Mouse (Mus musculus): Measurements from ENCODE around the gene Vsig2. TPM values are rescaled to one million over a fixed set of nuclear protein-coding genes. Genes with fewer than 3 reads are reported as not detected.
A peak's percentile ranks its signal among the peaks of the same experiment; 100 is the strongest.

The Vsig2 gene
- polyA plus RNA-seq, 1 experiment from 2014 or later, result 1.1 TPM

- H3K36me3 ChIP-seq (ENCODE audit: control insufficient read depth, insufficient read depth, low read length), result no peaks in the 10 kb centered on the region
- no peaks in the 10 kb centered on the region for H3K4me1 ChIP-seq (ENCODE audit: control insufficient read depth, insufficient read depth, low read depth, low read length)
- no peaks in the 10 kb centered on the region for H3K27me3 ChIP-seq (replicated peaks; ENCODE audit: control insufficient read depth, insufficient read depth, low read length)
- no peak overlapping the region for H3K9ac ChIP-seq (ENCODE audit: low read depth, low read length)
- no peak overlapping the region for H3K4me3 ChIP-seq (ENCODE audit: low read length)
- WGBS, result 74% methylated on average over 3 of the region's 3 CpGs
- ATAC-seq, result no peak
- no peak overlapping the region for H3K4me2 ChIP-seq (ENCODE audit: low read length)
- H3K27ac ChIP-seq (ENCODE audit: low read depth, low read length), result no peak overlapping the region
- no peaks in the 10 kb centered on the region for H3K9me3 ChIP-seq (ENCODE audit: control insufficient read depth, low read length)
Measured at GRCm38 (mm10) chr9:37514456-37514855, 24.6 kb upstream of the Vsig2 start.

GRCm38 (mm10) chr9:37517467-37517866 lies 21.6 kb upstream of the Vsig2 start:
- H3K4me2 ChIP-seq (ENCODE audit: low read length), result no peak overlapping the region
- WGBS, result 82% methylated on average over 1 of the region's 1 CpGs
- H3K9ac ChIP-seq (ENCODE audit: low read depth, low read length), result no peak overlapping the region
- no peak overlapping the region for H3K4me3 ChIP-seq (ENCODE audit: low read length)
- H3K27me3 ChIP-seq (replicated peaks; ENCODE audit: control insufficient read depth, insufficient read depth, low read length), result no peaks in the 10 kb centered on the region
- no peaks in the 10 kb centered on the region for H3K4me1 ChIP-seq (ENCODE audit: control insufficient read depth, insufficient read depth, low read depth, low read length)
- H3K36me3 ChIP-seq (ENCODE audit: control insufficient read depth, insufficient read depth, low read length), result peaks cover 4% of the 10 kb centered on the region; the same call in 1 of the 2 replicates
- no peaks in the 10 kb centered on the region for H3K9me3 ChIP-seq (ENCODE audit: control insufficient read depth, low read length)
- H3K27ac ChIP-seq (ENCODE audit: low read depth, low read length), result no peak overlapping the region
- no peak for ATAC-seq

- no peaks in the 10 kb centered on the region for H3K27me3 ChIP-seq (replicated peaks; ENCODE audit: control insufficient read depth, insufficient read depth, low read length)
- H3K36me3 ChIP-seq (ENCODE audit: control insufficient read depth, insufficient read depth, low read length), result peaks cover 10% of the 10 kb centered on the region; the same call in 1 of the 2 replicates
- no peaks in the 10 kb centered on the region for H3K4me1 ChIP-seq (ENCODE audit: control insufficient read depth, insufficient read depth, low read depth, low read length)
- no peak for ATAC-seq
- WGBS, result 87% methylated on average over 8 of the region's 8 CpGs
- H3K4me3 ChIP-seq (ENCODE audit: low read length), result no peak overlapping the region
- H3K4me2 ChIP-seq (ENCODE audit: low read length), result no peak overlapping the region
- H3K9ac ChIP-seq (ENCODE audit: low read depth, low read length), result no peak overlapping the region
- H3K27ac ChIP-seq (ENCODE audit: low read depth, low read length), result no peak overlapping the region
- H3K9me3 ChIP-seq (ENCODE audit: control insufficient read depth, low read length), result no peaks in the 10 kb centered on the region
Measured at GRCm38 (mm10) chr9:37518991-37519390, 20.1 kb upstream of the Vsig2 start.

- Histone ChIP-seq H3K9ac (ENCODE audit: low read depth, low read length) (no peak overlapping the region), H3K36me3 (ENCODE audit: control insufficient read depth, insufficient read depth, low read length) (peaks cover 16% of the 10 kb centered on the region; the same call in 1 of the 2 replicates), H3K27ac (ENCODE audit: low read depth, low read length) (no peak overlapping the region), H3K27me3 (replicated peaks; ENCODE audit: control insufficient read depth, insufficient read depth, low read length) (no peaks in the 10 kb centered on the region), H3K4me3 (ENCODE audit: low read length) (no peak overlapping the region), H3K9me3 (ENCODE audit: control insufficient read depth, low read length) (no peaks in the 10 kb centered on the region), H3K4me2 (ENCODE audit: low read length) (no peak overlapping the region), H3K4me1 (ENCODE audit: control insufficient read depth, insufficient read depth, low read depth, low read length) (no peaks in the 10 kb centered on the region)
- no peak for ATAC-seq
- 89% methylated on average over 2 of the region's 2 CpGs for WGBS
Measured at GRCm38 (mm10) chr9:37519995-37520394, 19.1 kb upstream of the Vsig2 start.

- H3K9me3 ChIP-seq (ENCODE audit: control insufficient read depth, low read length), result no peaks in the 10 kb centered on the region
- peaks cover 13% of the 10 kb centered on the region for H3K4me1 ChIP-seq (ENCODE audit: control insufficient read depth, insufficient read depth, low read depth, low read length)
- H3K4me3 ChIP-seq (ENCODE audit: low read length), result no peak overlapping the region
- no peak for ATAC-seq
- no peak overlapping the region for H3K4me2 ChIP-seq (ENCODE audit: low read length)
- no peak overlapping the region for H3K9ac ChIP-seq (ENCODE audit: low read depth, low read length)
- peaks cover 30% of the 10 kb centered on the region for H3K27me3 ChIP-seq (replicated peaks; ENCODE audit: control insufficient read depth, insufficient read depth, low read length)
- H3K27ac ChIP-seq (ENCODE audit: low read depth, low read length), result no peak overlapping the region
- peaks cover 18% of the 10 kb centered on the region; the same call in 1 of the 2 replicates for H3K36me3 ChIP-seq (ENCODE audit: control insufficient read depth, insufficient read depth, low read length)
- WGBS, result 87% methylated on average over 2 of the region's 2 CpGs
Measured at GRCm38 (mm10) chr9:37525461-37525860, 13.6 kb upstream of the Vsig2 start.

GRCm38 (mm10) chr9:37526443-37527395 lies 12.3 kb upstream of the Vsig2 start:
- H3K4me2 ChIP-seq (ENCODE audit: low read length), result peak overlapping the region; percentile 31; the same call in 1 of the 2 replicates
- H3K36me3 ChIP-seq (ENCODE audit: control insufficient read depth, insufficient read depth, low read length), result peaks cover 14% of the 10 kb centered on the region; the same call in 1 of the 2 replicates
- H3K9me3 ChIP-seq (ENCODE audit: control insufficient read depth, low read length), result no peaks in the 10 kb centered on the region
- 26% methylated on average over 21 of the region's 21 CpGs for WGBS
- H3K27ac ChIP-seq (ENCODE audit: low read depth, low read length), result no peak overlapping the region
- H3K27me3 ChIP-seq (replicated peaks; ENCODE audit: control insufficient read depth, insufficient read depth, low read length), result peaks cover 33% of the 10 kb centered on the region
- no peak overlapping the region for H3K4me3 ChIP-seq (ENCODE audit: low read length)
- ATAC-seq, result peak; percentile 15; the same call in 1 of the 2 replicates
- H3K9ac ChIP-seq (ENCODE audit: low read depth, low read length), result no peak overlapping the region
- peaks cover 19% of the 10 kb centered on the region for H3K4me1 ChIP-seq (ENCODE audit: control insufficient read depth, insufficient read depth, low read depth, low read length)

GRCm38 (mm10) chr9:37527396-37528224 lies 11.4 kb upstream of the Vsig2 start, which contains the start of gene Esam:
Esam (plus strand) TSS chr9:37528078.
- Histone ChIP-seq H3K9ac (ENCODE audit: low read depth, low read length) (peak within 1 kb of the TSS; percentile 35; the same call in 1 of the 2 replicates), H3K27ac (ENCODE audit: low read depth, low read length) (peak within 1 kb of the TSS; percentile 24; the same call in 1 of the 2 replicates), H3K4me3 (ENCODE audit: low read length) (peak within 1 kb of the TSS; percentile 20), H3K4me1 (ENCODE audit: control insufficient read depth, insufficient read depth, low read depth, low read length) (peaks cover 19% of the 10 kb centered on the region), H3K4me2 (ENCODE audit: low read length) (peak within 1 kb of the TSS; percentile 31; the same call in 1 of the 2 replicates), H3K27me3 (replicated peaks; ENCODE audit: control insufficient read depth, insufficient read depth, low read length) (peaks cover 35% of the 10 kb centered on the region), H3K36me3 (ENCODE audit: control insufficient read depth, insufficient read depth, low read length) (peaks cover 14% of the 10 kb centered on the region; the same call in 1 of the 2 replicates), H3K9me3 (ENCODE audit: control insufficient read depth, low read length) (no peaks in the 10 kb centered on the region)
- ATAC-seq, result peak; percentile 2; the same call in 1 of the 2 replicates
- WGBS, result 9% methylated on average over 41 of the region's 41 CpGs

GRCm38 (mm10) chr9:37528225-37528970 lies 10.7 kb upstream of the Vsig2 start:
- Histone ChIP-seq H3K4me2 (ENCODE audit: low read length) (no peak overlapping the region), H3K27me3 (replicated peaks; ENCODE audit: control insufficient read depth, insufficient read depth, low read length) (peaks cover 35% of the 10 kb centered on the region), H3K9me3 (ENCODE audit: control insufficient read depth, low read length) (no peaks in the 10 kb centered on the region), H3K27ac (ENCODE audit: low read depth, low read length) (peak overlapping the region; percentile 24; the same call in 1 of the 2 replicates), H3K36me3 (ENCODE audit: control insufficient read depth, insufficient read depth, low read length) (peaks cover 9% of the 10 kb centered on the region; the same call in 1 of the 2 replicates), H3K9ac (ENCODE audit: low read depth, low read length) (no peak overlapping the region), H3K4me3 (ENCODE audit: low read length) (peak overlapping the region; percentile 20), H3K4me1 (ENCODE audit: control insufficient read depth, insufficient read depth, low read depth, low read length) (peaks cover 19% of the 10 kb centered on the region)
- 26% methylated on average over 9 of the region's 9 CpGs for WGBS
- ATAC-seq, result no peak

Data from hindbrain, embryonic 16.5 days (tissue).